In genomic region chr6:63964269-63964668, GRCm38 (mm10) we compare ENCODE assay signal across 12 mouse cellular contexts.
DNase-seq lines count a peak whose midpoint lies in the region; ATAC-seq lines count a peak whose summit lies in the region.
"Had no signal": no experiment of that assay in that cellular context is flagged by ENCODE, and none has a peak within 500 bp of the region (broad histone marks: within the 10 kb centered on the region; RNA-seq: fewer than 3 reads in every experiment).

No protein-coding gene starts in this region.

- H3K36me3 ChIP-seq in midbrain, embryonic 15.5 days (replicated peaks) = no peaks in the 10 kb centered on the region
- no peaks in the 10 kb centered on the region for H3K36me3 ChIP-seq in midbrain, embryonic 11.5 days (ENCODE audit: control insufficient read depth, insufficient read depth, low read length)
- no peaks in the 10 kb centered on the region for H3K36me3 ChIP-seq in neural tube, embryonic 14.5 days (ENCODE audit: control insufficient read depth, insufficient read depth, low read length)
- no peaks in the 10 kb centered on the region for H3K36me3 ChIP-seq in heart, embryonic 12.5 days
- H3K36me3 ChIP-seq in embryonic facial prominence, embryonic 10.5 days (replicated peaks) = no peaks in the 10 kb centered on the region

- WGBS in midbrain, embryonic 15.5 days = 65% methylated on average over 6 of the region's 6 CpGs
- 91% methylated on average over 6 of the region's 6 CpGs for WGBS in midbrain, embryonic 11.5 days
- 17% methylated on average over 6 of the region's 6 CpGs for WGBS in neural tube, embryonic 14.5 days
- 81% methylated on average over 6 of the region's 6 CpGs for WGBS in heart, embryonic 12.5 days
- 89% methylated on average over 6 of the region's 6 CpGs for WGBS in embryonic facial prominence, embryonic 10.5 days

- no peak overlapping the region for H3K27ac ChIP-seq in midbrain, embryonic 15.5 days
- H3K27ac ChIP-seq in midbrain, embryonic 11.5 days (ENCODE audit: low read depth, low read length) = no peak overlapping the region
- H3K27ac ChIP-seq in neural tube, embryonic 14.5 days (ENCODE audit: low read depth, low read length) = peak overlapping the region; percentile 63
- no peak overlapping the region for H3K27ac ChIP-seq in heart, embryonic 12.5 days (ENCODE audit: poor library complexity, severe bottlenecking)
- no peak overlapping the region for H3K27ac ChIP-seq in embryonic facial prominence, embryonic 10.5 days (replicated peaks)
- H3K27ac ChIP-seq: liver, embryonic 14.5 days; macrophage had no signal

- DNase-seq in adrenal gland, adult 2 months = peak; percentile 19
- no peak for DNase-seq in adrenal gland, adult 8-10 months
- no peak for DNase-seq in midbrain, embryonic 11.5 days (ENCODE audit: low spot score, missing footprints)
- peak; percentile 23 to 28 for DNase-seq in cerebellum, postnatal 36 days
- no peak for DNase-seq in embryonic facial prominence, embryonic 10.5 days (ENCODE audit: low spot score)
- DNase-seq: gastrocnemius, postnatal 36 days; thymus, adult 2 months had no signal

- no peaks in the 10 kb centered on the region for H3K27me3 ChIP-seq in midbrain, embryonic 15.5 days (replicated peaks)
- no peaks in the 10 kb centered on the region for H3K27me3 ChIP-seq in midbrain, embryonic 11.5 days (ENCODE audit: control insufficient read depth, insufficient read depth, low read length)
- no peaks in the 10 kb centered on the region for H3K27me3 ChIP-seq in neural tube, embryonic 14.5 days (ENCODE audit: control insufficient read depth, insufficient read depth, low read length)
- H3K27me3 ChIP-seq in heart, embryonic 12.5 days (replicated peaks) = no peaks in the 10 kb centered on the region
- no peaks in the 10 kb centered on the region for H3K27me3 ChIP-seq in embryonic facial prominence, embryonic 10.5 days (replicated peaks; ENCODE audit: low read depth, poor library complexity, severe bottlenecking)

- no peak overlapping the region for H3K9ac ChIP-seq in midbrain, embryonic 15.5 days
- H3K9ac ChIP-seq in midbrain, embryonic 11.5 days (ENCODE audit: low read length) = no peak overlapping the region
- H3K9ac ChIP-seq in neural tube, embryonic 14.5 days (replicated peaks; ENCODE audit: low read depth, low read length) = no peak overlapping the region
- H3K9ac ChIP-seq in heart, embryonic 12.5 days = no peak overlapping the region
- H3K9ac ChIP-seq: liver, embryonic 14.5 days had no signal

- ATAC-seq in midbrain, embryonic 15.5 days (replicated peaks) = peak; percentile 52
- no peak for ATAC-seq in midbrain, embryonic 11.5 days (ENCODE audit: low FRiP score)
- peak; percentile 84 for ATAC-seq in neural tube, embryonic 14.5 days (ENCODE audit: low read depth)
- no peak for ATAC-seq in heart, embryonic 12.5 days (ENCODE audit: insufficient number of reproducible peaks, low FRiP score)

- peaks cover 7% of the 10 kb centered on the region; the same call in 1 of the 2 replicates for H3K4me1 ChIP-seq in midbrain, embryonic 15.5 days
- H3K4me1 ChIP-seq in midbrain, embryonic 11.5 days (ENCODE audit: control insufficient read depth, insufficient read depth, low read length) = no peaks in the 10 kb centered on the region
- H3K4me1 ChIP-seq in neural tube, embryonic 14.5 days (ENCODE audit: control insufficient read depth, insufficient read depth, low read length) = peaks cover 15% of the 10 kb centered on the region
- no peaks in the 10 kb centered on the region for H3K4me1 ChIP-seq in heart, embryonic 12.5 days (replicated peaks)
- H3K4me1 ChIP-seq in embryonic facial prominence, embryonic 10.5 days = no peaks in the 10 kb centered on the region

- no peak overlapping the region for H3K4me3 ChIP-seq in midbrain, embryonic 15.5 days
- H3K4me3 ChIP-seq in midbrain, embryonic 11.5 days (ENCODE audit: low read depth, low read length) = no peak overlapping the region
- H3K4me3 ChIP-seq in neural tube, embryonic 14.5 days (ENCODE audit: low read depth, low read length) = no peak overlapping the region
- H3K4me3 ChIP-seq in heart, embryonic 12.5 days = no peak overlapping the region
- H3K4me3 ChIP-seq in embryonic facial prominence, embryonic 10.5 days = no peak overlapping the region

- H3K4me2 ChIP-seq in midbrain, embryonic 15.5 days = no peak overlapping the region
- no peak overlapping the region for H3K4me2 ChIP-seq in midbrain, embryonic 11.5 days
- H3K4me2 ChIP-seq in neural tube, embryonic 14.5 days (ENCODE audit: low read depth, low read length) = peak overlapping the region; percentile 23; the same call in 1 of the 2 replicates
- no peak overlapping the region for H3K4me2 ChIP-seq in heart, embryonic 12.5 days

- H3K9me3 ChIP-seq in midbrain, embryonic 15.5 days = no peaks in the 10 kb centered on the region
- no peaks in the 10 kb centered on the region for H3K9me3 ChIP-seq in midbrain, embryonic 11.5 days (ENCODE audit: control insufficient read depth, low read length)
- H3K9me3 ChIP-seq in neural tube, embryonic 14.5 days (ENCODE audit: control insufficient read depth, low read length) = no peaks in the 10 kb centered on the region
- no peaks in the 10 kb centered on the region for H3K9me3 ChIP-seq in heart, embryonic 12.5 days (replicated peaks)
- H3K9me3 ChIP-seq in embryonic facial prominence, embryonic 10.5 days = no peaks in the 10 kb centered on the region

Comparison
In these comparisons a context has a peak if more than half of its experiments do, and no peak if none do; other contexts are left out.
1. DNase-seq: peak in adrenal gland, adult 2 months (single experiment) and cerebellum, postnatal 36 days (2 of 2); none in adrenal gland, adult 8-10 months (single experiment), midbrain, embryonic 11.5 days (single experiment) and embryonic facial prominence, embryonic 10.5 days (single experiment).
2. ATAC-seq: peak in midbrain, embryonic 15.5 days (single experiment) and neural tube, embryonic 14.5 days (single experiment); none in midbrain, embryonic 11.5 days (single experiment) and heart, embryonic 12.5 days (single experiment).